8 mouse cellular contexts compared by ENCODE assay signal in the genomic region with DNA sequence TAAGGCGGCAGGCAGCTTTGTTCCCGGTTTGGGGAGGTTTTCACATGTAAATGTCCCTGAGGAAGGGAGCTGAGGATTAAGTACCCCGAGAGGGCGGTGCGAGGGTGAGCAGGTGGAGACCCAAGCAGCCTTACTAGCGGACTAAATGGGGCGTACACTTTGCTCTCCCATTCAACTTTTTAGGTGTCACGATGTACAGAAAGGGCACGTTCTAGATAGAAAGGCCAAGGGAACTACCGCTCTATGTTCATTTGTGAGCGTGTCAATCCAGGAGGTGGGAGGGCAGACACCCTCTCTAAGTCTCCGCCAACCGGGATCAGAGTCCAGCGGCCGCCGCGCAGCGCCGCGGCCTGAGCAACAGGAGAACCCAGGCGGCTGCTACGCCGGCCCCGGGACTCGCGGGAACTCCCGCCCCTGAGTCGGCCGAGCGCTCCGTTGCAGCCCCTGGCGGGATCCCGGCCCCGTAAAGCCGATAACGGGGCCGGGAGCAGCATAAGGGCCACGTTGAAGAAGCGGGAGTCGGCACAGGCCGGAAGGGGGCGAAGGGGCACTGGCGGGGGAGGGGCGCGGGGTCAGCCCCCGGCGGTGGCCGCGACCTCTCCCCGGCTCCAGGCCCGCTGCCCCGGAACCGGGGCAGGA. TPM values are rescaled to one million over a fixed set of nuclear protein-coding genes. Genes with fewer than 3 reads are reported as not detected.
DNase-seq lines count a peak whose midpoint lies in the region; ATAC-seq and TF ChIP-seq lines count a peak whose summit lies in the region.

No protein-coding gene starts in this region.

- no peaks in the 10 kb centered on the region for H3K27me3 ChIP-seq in forebrain, embryonic 15.5 days
- H3K27me3 ChIP-seq in liver, embryonic 13.5 days, result no peaks in the 10 kb centered on the region
- H3K27me3 ChIP-seq in thymus, adult 2 months (ENCODE audit: control insufficient read depth, insufficient read depth, low read length), result no peaks in the 10 kb centered on the region

- no peak for TF ChIP-seq POLR2A in thymus, adult 2 months (IDR thresholded peaks at IDR 0.05; ENCODE audit: control insufficient read depth, extremely low read depth, insufficient read depth, low read length, poor library complexity)

- peak overlapping the region; percentile 98 for H3K9ac ChIP-seq in forebrain, embryonic 15.5 days (replicated peaks)
- peak overlapping the region; percentile 98 for H3K9ac ChIP-seq in liver, embryonic 13.5 days

- H3K4me3 ChIP-seq in forebrain, embryonic 15.5 days, result peak overlapping the region; percentile 99
- H3K4me3 ChIP-seq in liver, embryonic 13.5 days (replicated peaks), result peak overlapping the region; percentile 99
- peak overlapping the region; percentile 80 for H3K4me3 ChIP-seq in thymus, adult 2 months (ENCODE audit: control insufficient read depth, insufficient read depth, low read length)

- H3K27ac ChIP-seq in forebrain, embryonic 15.5 days (replicated peaks), result peak overlapping the region; percentile 92
- peak overlapping the region; percentile 93 for H3K27ac ChIP-seq in liver, embryonic 13.5 days
- no peak overlapping the region for H3K27ac ChIP-seq in thymus, adult 2 months (ENCODE audit: control insufficient read depth, insufficient read depth, low read length)

- peaks cover 51% of the 10 kb centered on the region for H3K4me1 ChIP-seq in forebrain, embryonic 15.5 days
- peaks cover 60% of the 10 kb centered on the region for H3K4me1 ChIP-seq in liver, embryonic 13.5 days (replicated peaks)
- peaks cover 18% of the 10 kb centered on the region for H3K4me1 ChIP-seq in thymus, adult 2 months (replicated peaks; ENCODE audit: control insufficient read depth, insufficient read depth, low read length)

- peak; percentile 5 for ATAC-seq in forebrain, embryonic 15.5 days (replicated peaks)
- ATAC-seq in liver, embryonic 13.5 days (ENCODE audit: low read depth), result peak; percentile 29

- WGBS in forebrain, embryonic 15.5 days, result under 1% methylated on average over 52 of the region's 53 CpGs
- under 1% methylated on average over 52 of the region's 53 CpGs for WGBS in liver, embryonic 13.5 days (ENCODE audit: insufficient replicate concordance)
- under 1% methylated on average over 45 of the region's 53 CpGs for WGBS in thymus, adult 2 months

- H3K9me3 ChIP-seq in forebrain, embryonic 15.5 days, result no peaks in the 10 kb centered on the region
- no peaks in the 10 kb centered on the region for H3K9me3 ChIP-seq in liver, embryonic 13.5 days (replicated peaks)

- H3K36me3 ChIP-seq in forebrain, embryonic 15.5 days, result no peaks in the 10 kb centered on the region
- H3K36me3 ChIP-seq in liver, embryonic 13.5 days, result peaks cover 7% of the 10 kb centered on the region; the same call in 1 of the 2 replicates
- H3K36me3 ChIP-seq in thymus, adult 2 months (ENCODE audit: control insufficient read depth, insufficient read depth, low read length), result no peaks in the 10 kb centered on the region

- H3K4me2 ChIP-seq in forebrain, embryonic 15.5 days (replicated peaks), result peak overlapping the region; percentile 72
- H3K4me2 ChIP-seq in liver, embryonic 13.5 days, result peak overlapping the region; percentile 96

- TF ChIP-seq CTCF in thymus, adult 2 months (IDR thresholded peaks at IDR 0.05; ENCODE audit: borderline replicate concordance, control insufficient read depth, extremely low read depth, insufficient read depth, low read length, poor library complexity), result no peak

- DNase-seq in right cerebral cortex, postnatal 14 days, result peak; percentile 22
- no peak for DNase-seq in right cerebral cortex, postnatal 36 days (ENCODE audit: low spot score in 2 of 2)
- peak; percentile 48 for DNase-seq in cerebellum, adult 11-12 months
- DNase-seq in induced T-regulatory cell, adult 2 months (ENCODE audit: low read depth), result peak; percentile 65
- DNase-seq in liver, embryonic 13.5 days, result peak; percentile 48
- peak; percentile 54 for DNase-seq in naive thymus-derived CD4-positive, alpha-beta T cell, adult 2 months (ENCODE audit: low read depth)
- peak; percentile 37 for DNase-seq in thymus, adult 2 months

RNA-seq across cellular contexts. Expression of gene Scaf4, which starts 0.9 kb away (rescaled TPM):
- polyA plus RNA-seq in forebrain, embryonic 15.5 days (2015; fragmentation: Nextera tagmentation; extraction: Ambion mirVana), result 25.0 and 28.5 TPM in 2 replicates
- polyA plus RNA-seq in liver, embryonic 13.5 days (2015; fragmentation: Nextera tagmentation; extraction: Ambion mirVana), result 9.8 and 13.0 TPM in 2 replicates
- polyA plus RNA-seq in thymus, adult 2 months (2012; rRNA removed), result 110 and 125 TPM in 2 replicates

Comparison
In these comparisons a context has a peak if more than half of its experiments do, and no peak if none do; other contexts are left out.
1. DNase-seq: peak in right cerebral cortex, postnatal 14 days (single experiment), cerebellum, adult 11-12 months (single experiment), induced T-regulatory cell, adult 2 months (single experiment), liver, embryonic 13.5 days (single experiment), naive thymus-derived CD4-positive, alpha-beta T cell, adult 2 months (single experiment) and thymus, adult 2 months (single experiment); none in right cerebral cortex, postnatal 36 days (0 of 2).
2. Peak in every context shown above with its lines, with median percentiles within 50 percentile points of each other: H3K4me3 ChIP-seq.